Mouse (Mus musculus): ENCODE measurements around the gene Gata1. TPM values are rescaled to one million over a fixed set of nuclear protein-coding genes. Genes with fewer than 3 reads are reported as not detected.

The Gata1 gene
- total and polyA plus RNA-seq, 3 experiments = 0.21 to 0.43 (median 0.23) TPM

DNA sequence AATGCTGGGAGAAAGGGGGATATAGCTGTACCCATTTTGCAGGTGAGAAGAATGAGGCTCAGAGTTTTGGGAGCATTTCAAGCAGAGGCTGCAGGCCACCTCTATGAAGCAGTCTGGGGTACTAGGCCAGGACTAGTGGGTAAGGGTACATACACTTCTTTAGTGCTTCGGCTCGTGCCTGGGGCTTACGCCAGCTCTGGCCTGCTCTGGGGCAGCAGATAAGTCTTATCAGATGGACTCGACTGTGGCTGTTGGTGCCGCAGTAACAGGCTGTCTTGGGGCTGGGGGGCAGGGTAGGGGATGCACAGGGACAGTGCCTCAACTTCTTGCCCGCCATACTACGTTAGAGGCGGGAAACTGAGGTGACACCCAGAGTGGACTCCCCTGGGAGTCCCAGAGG, 9.6 kb downstream of the Gata1 start:
- H3K27ac ChIP-seq (ENCODE audit: insufficient read depth, low read depth) = no peak overlapping the region
- no peak overlapping the region for H3K4me3 ChIP-seq (replicated peaks in 1 of 3; ENCODE audit: low read depth in 2 of 3, low read length in 2 of 3, poor library complexity in 1 of 3)
- no peaks in the 10 kb centered on the region for H3K79me2 ChIP-seq (replicated peaks; ENCODE audit: control insufficient read depth, extremely low read depth, insufficient read depth, poor library complexity, severe bottlenecking)
- in situ Hi-C loops (cut with MboI; ENCODE audit: low pct_ligation_motif_present, low pct_unique_long_range_greater_than_20kb, low sequenced_read_pairs) = no loop called here
- H3K4me1 ChIP-seq (ENCODE audit: control insufficient read depth in 1 of 2, insufficient read depth in 2 of 2) = peaks cover 3 to 9% of the 10 kb centered on the region in 2 experiments; a peak in 3 of 4 replicates
- dilution Hi-C loops (cut with MboI; ENCODE audit: extremely low pct_ligation_motif_present, extremely low pct_unique_long_range_greater_than_20kb, low sequenced_read_pairs) = no loop called here
- DNase-seq (ENCODE audit: extremely low read depth) = no peak
- no peaks in the 10 kb centered on the region for H3K36me3 ChIP-seq (replicated peaks in 1 of 2; ENCODE audit: control insufficient read depth in 1 of 2, insufficient read depth in 1 of 2, low read length in 1 of 2)
- no peaks in the 10 kb centered on the region for H3K27me3 ChIP-seq (replicated peaks)
- H3K9me3 ChIP-seq (replicated peaks; ENCODE audit: low read length) = no peaks in the 10 kb centered on the region
- TF ChIP-seq MAZ (IDR thresholded peaks at IDR 0.05; ENCODE audit: low read depth, low read length) (no peak), ZMIZ1 (IDR thresholded peaks at IDR 0.05; ENCODE audit: low read depth, low read length) (no peak), GABPA (IDR thresholded peaks at IDR 0.05; ENCODE audit: insufficient replicate concordance, low read depth, low read length) (no peak), MXI1 (IDR thresholded peaks at IDR 0.05; ENCODE audit: low read depth, low read length) (no peak), ZC3H11A (IDR thresholded peaks at IDR 0.05; ENCODE audit: low read depth, low read length) (no peak), POLR2AphosphoS2 (IDR thresholded peaks at IDR 0.05; ENCODE audit: low read depth, low read length) (no peak)
- H3K9ac ChIP-seq (ENCODE audit: insufficient read depth, low read depth) = no peak overlapping the region
- no peak overlapping the region for H3K4me2 ChIP-seq (ENCODE audit: insufficient read depth, low read depth, poor library complexity, severe bottlenecking)

DNA sequence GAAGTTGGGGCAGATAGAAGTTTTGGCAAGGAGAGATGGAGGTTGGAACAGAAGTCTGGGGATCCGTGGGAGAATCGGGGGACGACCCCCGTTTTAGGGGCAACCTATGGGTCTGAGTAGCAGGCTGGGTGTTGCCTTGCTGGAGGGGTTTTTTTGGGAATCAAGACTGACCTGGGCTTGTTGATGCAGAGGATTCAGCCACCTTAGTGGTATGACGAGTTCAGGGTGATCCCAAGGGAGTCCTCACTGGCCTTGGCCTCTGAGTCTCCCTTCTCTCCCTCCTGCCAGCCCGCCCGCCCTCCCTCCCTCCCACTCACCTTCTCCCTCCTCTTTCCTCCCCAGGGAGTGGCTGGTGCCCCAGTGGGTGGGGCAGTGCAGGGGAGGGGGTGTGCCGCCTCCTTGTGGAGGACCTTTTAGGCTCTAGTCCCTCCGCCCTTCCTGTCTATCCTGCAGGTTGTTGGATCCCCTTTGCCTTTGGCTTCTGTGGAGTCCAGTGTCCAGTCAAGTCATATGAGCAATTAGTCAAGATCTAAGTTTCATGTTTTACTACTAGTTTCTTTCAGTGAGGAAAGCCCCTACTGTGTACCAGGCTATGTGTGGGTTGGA, 10.2 kb downstream of the Gata1 start:
- Histone ChIP-seq H3K4me3 (replicated peaks in 1 of 3; ENCODE audit: low read depth in 2 of 3, low read length in 2 of 3, poor library complexity in 1 of 3) (no peak overlapping the region), H3K4me2 (ENCODE audit: insufficient read depth, low read depth, poor library complexity, severe bottlenecking) (no peak overlapping the region)
- DNase-seq (ENCODE audit: extremely low read depth) = no peak

DNA sequence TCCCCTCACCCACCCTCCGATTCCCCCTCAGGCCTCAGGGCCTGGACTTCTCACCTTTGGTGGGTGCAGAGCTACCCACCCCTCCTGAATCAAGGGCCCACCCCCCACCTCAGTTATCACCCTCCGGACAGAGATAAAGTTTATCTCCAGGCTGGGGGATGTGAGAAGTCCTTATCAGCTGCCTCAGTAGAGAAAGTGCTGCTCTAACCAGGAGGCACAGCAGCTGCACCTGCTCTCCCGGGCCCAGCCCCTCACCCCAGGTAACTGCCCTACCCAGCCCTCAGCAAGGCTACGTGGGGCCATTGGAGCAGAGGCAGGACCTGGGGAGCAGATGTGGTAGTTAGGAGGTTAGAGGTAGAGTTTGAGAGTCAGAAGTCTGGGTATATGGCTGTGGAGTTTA, 11.7 kb downstream of the Gata1 start:
- H3K36me3 ChIP-seq (replicated peaks in 1 of 2; ENCODE audit: control insufficient read depth in 1 of 2, insufficient read depth in 1 of 2, low read length in 1 of 2) = no peaks in the 10 kb centered on the region
- dilution Hi-C loops (cut with MboI; ENCODE audit: extremely low pct_ligation_motif_present, extremely low pct_unique_long_range_greater_than_20kb, low sequenced_read_pairs) (no loop called here), in situ Hi-C loops (cut with MboI; ENCODE audit: low pct_ligation_motif_present, low pct_unique_long_range_greater_than_20kb, low sequenced_read_pairs) (no loop called here)
- no peak overlapping the region for H3K27ac ChIP-seq (ENCODE audit: insufficient read depth, low read depth)
- H3K4me1 ChIP-seq (ENCODE audit: control insufficient read depth in 1 of 2, insufficient read depth in 2 of 2) = peaks cover 3 to 9% of the 10 kb centered on the region in 2 experiments; a peak in 3 of 4 replicates
- no peaks in the 10 kb centered on the region for H3K27me3 ChIP-seq (replicated peaks)
- H3K9me3 ChIP-seq (replicated peaks; ENCODE audit: low read length) = no peaks in the 10 kb centered on the region
- DNase-seq (ENCODE audit: extremely low read depth) = no peak
- H3K4me2 ChIP-seq (ENCODE audit: insufficient read depth, low read depth, poor library complexity, severe bottlenecking) = no peak overlapping the region
- TF ChIP-seq ZNF384 (IDR thresholded peaks at IDR 0.05; ENCODE audit: low read depth, low read length) = no peak
- no peak for TF ChIP-seq ELF1 (IDR thresholded peaks at IDR 0.05; ENCODE audit: low read depth, low read length)
- TF ChIP-seq BHLHE40 (IDR thresholded peaks at IDR 0.05; ENCODE audit: low read depth, low read length) = no peak
- no peak for TF ChIP-seq MAZ (IDR thresholded peaks at IDR 0.05; ENCODE audit: low read depth, low read length)
- TF ChIP-seq SMC3 (IDR thresholded peaks at IDR 0.05; ENCODE audit: low read depth, low read length) = no peak
- TF ChIP-seq POLR2A (IDR thresholded peaks at IDR 0.05; ENCODE audit: low read depth, low read length) = no peak
- TF ChIP-seq EP300 (IDR thresholded peaks at IDR 0.05; ENCODE audit: low read length) = no peak
- TF ChIP-seq CHD2 (IDR thresholded peaks at IDR 0.05; ENCODE audit: low read length) = no peak
- no peak for TF ChIP-seq GABPA (IDR thresholded peaks at IDR 0.05; ENCODE audit: insufficient replicate concordance, low read depth, low read length)
- TF ChIP-seq ZMIZ1 (IDR thresholded peaks at IDR 0.05; ENCODE audit: low read depth, low read length) = no peak
- H3K4me3 ChIP-seq (replicated peaks in 1 of 3; ENCODE audit: low read depth in 2 of 3, low read length in 2 of 3, poor library complexity in 1 of 3) = no peak overlapping the region
- no peak overlapping the region for H3K9ac ChIP-seq (ENCODE audit: insufficient read depth, low read depth)
- no peaks in the 10 kb centered on the region for H3K79me2 ChIP-seq (replicated peaks; ENCODE audit: control insufficient read depth, extremely low read depth, insufficient read depth, poor library complexity, severe bottlenecking)

More for the DNA sequence above, 10.2 kb downstream of the Gata1 start:
- Histone ChIP-seq H3K36me3 (replicated peaks in 1 of 2; ENCODE audit: control insufficient read depth in 1 of 2, insufficient read depth in 1 of 2, low read length in 1 of 2) (no peaks in the 10 kb centered on the region), H3K9me3 (replicated peaks; ENCODE audit: low read length) (no peaks in the 10 kb centered on the region), H3K79me2 (replicated peaks; ENCODE audit: control insufficient read depth, extremely low read depth, insufficient read depth, poor library complexity, severe bottlenecking) (no peaks in the 10 kb centered on the region), H3K27me3 (replicated peaks) (no peaks in the 10 kb centered on the region), H3K4me1 (ENCODE audit: control insufficient read depth in 1 of 2, insufficient read depth in 2 of 2) (peaks cover 3 to 9% of the 10 kb centered on the region in 2 experiments; a peak in 3 of 4 replicates), H3K27ac (ENCODE audit: insufficient read depth, low read depth) (no peak overlapping the region), H3K9ac (ENCODE audit: insufficient read depth, low read depth) (no peak overlapping the region)
- TF ChIP-seq JUN (IDR thresholded peaks at IDR 0.05; ENCODE audit: insufficient read depth, low read depth, low read length) (no peak), RAD21 (IDR thresholded peaks at IDR 0.05; ENCODE audit: low read depth, low read length) (no peak), ZNF384 (IDR thresholded peaks at IDR 0.05; ENCODE audit: low read depth, low read length) (no peak), JUND (conservative IDR thresholded peaks at IDR 0.05; ENCODE audit: low read depth, low read length) (no peak), POLR2AphosphoS2 (IDR thresholded peaks at IDR 0.05; ENCODE audit: low read depth, low read length) (no peak), PAX5 (IDR thresholded peaks at IDR 0.05; ENCODE audit: low read length) (no peak), IRF4 (IDR thresholded peaks at IDR 0.05; ENCODE audit: low read depth, low read length) (no peak), MYC (IDR thresholded peaks at IDR 0.05; ENCODE audit: low read depth, low read length) (no peak), RCOR1 (conservative IDR thresholded peaks at IDR 0.05; ENCODE audit: low read depth, low read length) (no peak), MAFK (IDR thresholded peaks at IDR 0.05; ENCODE audit: insufficient replicate concordance, low read length) (no peak), KAT2A (IDR thresholded peaks at IDR 0.05; ENCODE audit: insufficient replicate concordance, low read length) (no peak), ZC3H11A (IDR thresholded peaks at IDR 0.05; ENCODE audit: low read depth, low read length) (no peak), ETS1 (conservative IDR thresholded peaks at IDR 0.05; ENCODE audit: low read depth, low read length) (no peak)
- in situ Hi-C loops (cut with MboI; ENCODE audit: low pct_ligation_motif_present, low pct_unique_long_range_greater_than_20kb, low sequenced_read_pairs) (no loop called here), dilution Hi-C loops (cut with MboI; ENCODE audit: extremely low pct_ligation_motif_present, extremely low pct_unique_long_range_greater_than_20kb, low sequenced_read_pairs) (no loop called here)
